In genomic region chr2:104286821-104287220, GRCm38 (mm10) we compare ENCODE assay signal across 20 mouse cellular contexts.
"Had no signal": no experiment of that assay in that cellular context is flagged by ENCODE, and none has a peak within 500 bp of the region (broad histone marks: within the 10 kb centered on the region; RNA-seq: fewer than 3 reads in every experiment).

No protein-coding gene starts in this region.

- H3K4me2 ChIP-seq: lung, embryonic 15.5 days; midbrain, embryonic 11.5 days; midbrain, embryonic 13.5 days; midbrain, embryonic 15.5 days; neural tube, embryonic 13.5 days; neural tube, embryonic 15.5 days had no signal

- H3K4me1 ChIP-seq: lung, embryonic 15.5 days had no signal

- DNase-seq: lung, adult 2 months; lung, postnatal 14 days; lung, postnatal 36 days; retina, postnatal 1 day; right cerebral cortex, adult 18-20 months; right cerebral cortex, postnatal 25 days; right cerebral cortex, postnatal 4 days; spleen, adult 18-20 months; thymus, adult 18-20 months; thymus, postnatal 14 days; thymus, postnatal 36 days had no signal

- H3K4me3 ChIP-seq: lung, embryonic 15.5 days; megakaryocyte, embryonic 14.5 days; midbrain, embryonic 13.5 days; midbrain, embryonic 15.5 days; neural tube, embryonic 13.5 days; neural tube, embryonic 15.5 days had no signal

- H3K9me3 ChIP-seq: lung, embryonic 15.5 days; midbrain, embryonic 13.5 days; midbrain, embryonic 15.5 days; neural tube, embryonic 13.5 days; neural tube, embryonic 15.5 days had no signal

- ATAC-seq: lung, postnatal 0 days; midbrain, embryonic 13.5 days; midbrain, embryonic 15.5 days had no signal

- H3K9ac ChIP-seq: lung, embryonic 15.5 days; midbrain, embryonic 13.5 days; midbrain, embryonic 15.5 days; neural tube, embryonic 13.5 days; neural tube, embryonic 15.5 days had no signal

- H3K27me3 ChIP-seq: lung, embryonic 15.5 days; midbrain, embryonic 13.5 days; midbrain, embryonic 15.5 days; neural tube, embryonic 13.5 days; neural tube, embryonic 15.5 days had no signal

- H3K27ac ChIP-seq: lung, embryonic 15.5 days; macrophage; midbrain, embryonic 13.5 days; midbrain, embryonic 15.5 days; neural tube, embryonic 13.5 days; neural tube, embryonic 15.5 days had no signal

- H3K36me3 ChIP-seq: lung, embryonic 15.5 days; midbrain, embryonic 13.5 days; midbrain, embryonic 15.5 days; neural tube, embryonic 13.5 days; neural tube, embryonic 15.5 days had no signal
